Mouse (Mus musculus) 3134 (cell line): ENCODE data around the gene Irf2bp2.

Experiments
- DNase-seq: peaks from one replicate; pipeline ENCODE4 v3.0.0-alpha.2; 2011; ENCODE audit warnings: low spot score; ENCODE audit not compliant: insufficient read length; ENCODE audit errors: extremely low read depth

The Irf2bp2 gene

GRCm38 (mm10) chr8:126593889-126594480 is at the start of gene Irf2bp2:
Gene Irf2bp2, minus strand, starts transcription at chr8:126593986.
- DNase-seq: peak; percentile 94

DNA sequence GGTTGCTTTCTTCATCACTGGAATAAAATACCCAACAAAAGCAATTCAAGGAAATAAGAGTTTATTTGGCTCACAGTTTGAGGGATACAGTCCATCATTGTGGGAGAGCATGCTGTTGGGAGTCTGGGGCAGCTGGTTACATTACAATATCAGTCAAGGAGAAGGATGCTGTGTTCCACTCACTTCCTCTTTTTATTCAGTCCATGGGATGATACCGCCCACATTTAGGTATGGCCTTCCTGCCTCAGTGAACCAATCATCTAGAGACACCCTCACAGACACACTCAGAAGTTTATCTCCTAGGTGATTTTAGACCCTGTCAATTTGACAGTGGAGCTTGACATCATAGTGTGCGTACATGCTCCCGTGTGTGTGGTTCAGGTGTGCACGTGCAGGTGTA is 48.9 kb upstream of the Irf2bp2 start:
- no peak for DNase-seq

DNA sequence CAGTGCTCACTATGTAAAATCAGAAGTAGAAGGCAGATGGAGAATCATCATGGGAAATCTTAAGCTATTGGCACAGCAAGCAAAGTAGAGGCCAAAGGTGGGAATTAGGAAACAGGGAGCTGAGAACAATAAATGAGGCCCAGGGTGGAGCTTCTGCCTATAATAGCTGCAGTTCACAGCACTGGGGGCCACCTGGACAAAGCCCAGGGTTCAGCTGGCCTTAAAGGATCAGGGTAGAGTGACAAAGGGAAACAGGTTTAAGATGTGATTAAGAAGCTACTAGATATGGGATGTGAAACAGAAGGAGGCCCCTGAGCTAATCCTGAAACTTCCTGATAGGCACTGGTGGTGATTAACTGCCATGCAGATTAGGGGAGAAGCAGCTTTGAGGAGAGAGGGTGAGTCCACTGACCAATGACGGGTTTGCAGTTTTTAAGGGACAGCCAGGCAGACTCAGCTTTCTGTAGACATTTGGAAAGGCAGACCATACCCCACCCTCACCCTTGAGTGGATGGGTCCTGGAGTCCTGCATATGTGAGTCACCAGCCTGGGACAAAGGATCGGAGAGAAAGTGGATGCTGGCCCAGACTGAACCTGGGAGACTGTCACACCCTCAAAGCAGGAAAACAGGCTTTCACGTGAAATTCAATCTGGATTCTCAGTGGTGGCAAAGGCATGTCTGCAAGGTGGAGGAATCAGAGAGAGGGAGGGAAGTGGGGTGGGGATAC is 47.9 kb upstream of the Irf2bp2 start:
- no peak for DNase-seq

- DNase-seq: no peak
Measured at GRCm38 (mm10) chr8:126639161-126639560, 45.4 kb upstream of the Irf2bp2 start.

GRCm38 (mm10) chr8:126638027-126638426 is 44.2 kb upstream of the Irf2bp2 start:
- DNase-seq: no peak

DNA sequence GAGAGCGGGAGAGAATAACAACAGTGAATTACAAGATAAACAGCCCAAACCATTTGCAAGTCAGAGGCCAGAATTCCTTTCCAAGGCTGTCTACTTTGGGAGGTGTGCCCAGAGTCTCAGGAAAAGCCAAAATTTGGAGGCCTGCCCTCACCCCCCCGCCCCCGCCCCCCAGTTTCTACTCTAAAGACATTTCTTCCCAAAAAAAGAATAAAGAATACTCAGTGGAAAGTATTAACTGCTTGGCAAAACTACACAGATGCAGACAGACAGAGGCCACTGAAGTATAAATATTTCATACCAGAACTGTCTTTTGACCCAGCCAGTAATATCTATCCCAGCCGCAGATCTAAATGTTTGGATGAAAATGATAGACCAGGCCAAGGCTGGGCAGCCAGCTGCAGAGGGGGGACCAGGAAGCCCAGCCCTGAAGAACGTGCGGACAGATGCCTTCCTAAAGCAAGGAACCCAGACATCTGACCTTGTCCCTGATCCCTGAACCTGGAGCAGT is 40.8 kb upstream of the Irf2bp2 start:
- DNase-seq: no peak

- DNase-seq: no peak
Measured at GRCm38 (mm10) chr8:126628616-126629015, 34.8 kb upstream of the Irf2bp2 start.

DNA sequence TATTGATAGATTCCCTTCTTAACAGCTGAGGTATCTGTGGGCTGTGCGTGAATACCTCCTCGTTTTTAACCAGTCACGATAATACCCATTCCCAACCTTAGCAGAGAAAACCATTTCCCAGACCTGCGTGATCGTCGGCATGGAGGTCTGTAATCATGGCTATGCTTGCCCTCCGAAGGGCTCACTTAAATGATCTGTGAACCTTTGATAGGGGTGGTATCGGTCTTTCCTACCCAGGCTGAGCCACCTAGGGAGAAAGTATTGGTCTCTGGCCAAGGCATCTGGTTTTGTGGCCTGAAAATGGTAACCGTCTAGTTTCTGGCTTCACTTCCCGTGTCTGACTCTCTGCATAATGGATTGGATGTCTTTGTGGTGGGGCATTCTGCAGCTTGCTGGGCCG is 32.6 kb upstream of the Irf2bp2 start:
- DNase-seq: no peak

DNA sequence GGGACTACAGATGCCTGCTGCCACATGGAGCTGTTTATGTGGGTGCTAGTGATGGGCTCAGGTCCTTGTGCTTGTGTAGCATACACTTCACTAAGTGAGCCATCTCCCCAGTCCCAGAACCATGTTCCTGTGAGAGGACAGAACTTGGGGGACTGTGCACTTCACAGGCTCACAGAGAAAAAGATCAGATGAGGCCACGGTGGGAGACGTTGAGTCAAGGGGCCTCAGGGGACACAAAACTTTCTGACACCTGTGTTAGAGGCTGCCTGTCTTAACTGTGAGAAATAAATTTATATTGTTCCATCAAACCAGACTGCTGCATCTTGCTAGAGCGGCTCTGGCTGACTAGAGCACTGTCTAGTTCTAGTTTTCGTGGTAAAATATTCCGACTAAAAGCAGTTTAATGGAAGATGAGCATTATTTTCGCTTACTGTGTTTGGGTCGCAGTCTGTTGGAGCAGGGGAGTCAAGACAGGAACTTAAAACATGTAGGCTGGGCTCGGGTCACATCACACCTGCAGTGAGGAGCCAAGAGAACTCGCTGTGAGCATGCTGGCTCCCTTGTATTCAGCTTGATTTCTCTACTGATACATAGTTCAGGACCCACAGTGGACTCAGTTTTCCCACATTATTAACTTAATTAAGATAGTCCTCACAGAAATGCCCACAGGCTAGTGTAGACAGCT is 28.5 kb upstream of the Irf2bp2 start:
- no peak for DNase-seq

- no peak for DNase-seq
Measured at GRCm38 (mm10) chr8:126620721-126621120, 26.9 kb upstream of the Irf2bp2 start.

DNA sequence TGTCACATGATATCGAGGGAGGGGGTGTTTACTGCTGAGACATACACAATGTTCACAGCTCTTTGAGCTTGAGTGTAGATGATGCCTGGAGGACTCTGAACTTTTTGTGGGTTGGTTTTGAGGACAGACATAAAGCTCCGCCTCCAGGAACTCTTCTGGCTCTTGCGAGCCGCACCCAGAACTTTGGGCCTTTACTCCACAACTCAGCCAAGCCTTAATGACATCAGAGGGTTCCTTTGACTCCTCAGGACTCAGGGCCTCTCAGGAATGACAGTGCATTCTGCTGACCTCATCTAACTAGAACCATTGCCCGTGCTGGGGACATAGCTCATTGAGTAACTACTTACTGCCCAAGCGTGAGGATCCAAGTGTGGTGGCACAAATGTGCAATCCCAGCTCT is 25.7 kb upstream of the Irf2bp2 start:
- no peak for DNase-seq

- DNase-seq: no peak
Measured at GRCm38 (mm10) chr8:126617665-126618064, 23.9 kb upstream of the Irf2bp2 start.

DNA sequence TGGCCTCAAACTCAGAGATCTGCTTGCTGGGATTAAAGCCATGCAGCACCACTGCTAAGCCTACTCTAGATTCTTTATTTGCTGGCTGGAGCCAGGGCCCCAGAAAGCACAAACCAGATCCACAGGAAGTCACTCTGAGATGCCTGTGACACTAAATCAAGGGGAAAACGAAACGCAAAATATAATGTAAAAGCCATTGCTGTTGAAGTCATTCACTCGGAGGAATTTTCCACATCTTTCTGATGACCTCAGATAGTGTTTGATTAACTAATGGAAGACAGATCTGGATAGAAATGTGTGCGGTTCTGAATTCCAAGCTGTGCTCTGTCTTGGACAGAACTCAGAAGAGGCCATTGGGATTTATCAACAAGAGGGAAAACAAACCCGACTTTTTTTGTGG is 22.9 kb upstream of the Irf2bp2 start:
- no peak for DNase-seq

GRCm38 (mm10) chr8:126615765-126616164 is 22.0 kb upstream of the Irf2bp2 start:
- peak; percentile 87 for DNase-seq

DNA sequence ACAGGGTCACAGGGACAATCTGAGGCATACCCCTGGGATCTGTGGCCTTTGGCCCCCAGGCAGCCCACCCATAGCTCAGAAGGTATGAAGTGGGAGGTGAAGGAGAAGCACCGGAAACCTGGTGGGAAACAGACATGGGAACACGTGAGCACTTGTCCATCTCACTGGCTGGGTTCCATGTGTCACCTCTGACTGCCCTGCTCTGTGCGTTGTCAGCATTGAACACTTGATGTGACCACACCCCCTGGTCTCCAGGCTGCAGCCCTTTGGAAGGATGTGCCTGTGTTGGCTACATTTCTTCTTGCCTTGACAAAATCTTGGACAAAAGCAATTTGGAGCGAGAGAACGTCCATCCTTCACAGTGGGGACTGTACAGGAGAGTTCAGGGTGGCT is 20.9 kb upstream of the Irf2bp2 start:
- DNase-seq: no peak

GRCm38 (mm10) chr8:126614062-126614739 is 20.4 kb upstream of the Irf2bp2 start:
- DNase-seq: peak; percentile 81

GRCm38 (mm10) chr8:126613143-126613542 is 19.4 kb upstream of the Irf2bp2 start:
- DNase-seq: no peak

GRCm38 (mm10) chr8:126612739-126613138 is 19.0 kb upstream of the Irf2bp2 start:
- DNase-seq: no peak

DNA sequence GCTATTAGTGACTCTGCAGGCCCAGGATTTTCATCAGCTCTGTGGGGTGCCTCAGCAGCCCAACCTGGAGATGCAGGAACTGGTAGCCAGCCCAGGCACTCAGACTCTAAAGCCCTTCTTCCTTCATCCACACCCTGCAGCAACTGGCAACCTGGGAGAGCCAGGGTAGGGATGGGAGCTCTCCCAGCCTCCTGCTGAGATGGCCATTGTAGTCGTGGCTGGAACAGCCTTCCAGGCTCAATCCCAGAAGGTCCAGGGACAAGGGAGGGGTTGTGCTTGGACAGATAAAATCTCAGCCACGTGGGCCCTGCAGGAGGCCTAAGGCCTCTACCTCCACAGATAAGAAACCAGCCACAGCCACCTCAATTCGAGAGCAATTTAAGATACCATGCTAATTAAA is 16.9 kb upstream of the Irf2bp2 start:
- DNase-seq: no peak

DNA sequence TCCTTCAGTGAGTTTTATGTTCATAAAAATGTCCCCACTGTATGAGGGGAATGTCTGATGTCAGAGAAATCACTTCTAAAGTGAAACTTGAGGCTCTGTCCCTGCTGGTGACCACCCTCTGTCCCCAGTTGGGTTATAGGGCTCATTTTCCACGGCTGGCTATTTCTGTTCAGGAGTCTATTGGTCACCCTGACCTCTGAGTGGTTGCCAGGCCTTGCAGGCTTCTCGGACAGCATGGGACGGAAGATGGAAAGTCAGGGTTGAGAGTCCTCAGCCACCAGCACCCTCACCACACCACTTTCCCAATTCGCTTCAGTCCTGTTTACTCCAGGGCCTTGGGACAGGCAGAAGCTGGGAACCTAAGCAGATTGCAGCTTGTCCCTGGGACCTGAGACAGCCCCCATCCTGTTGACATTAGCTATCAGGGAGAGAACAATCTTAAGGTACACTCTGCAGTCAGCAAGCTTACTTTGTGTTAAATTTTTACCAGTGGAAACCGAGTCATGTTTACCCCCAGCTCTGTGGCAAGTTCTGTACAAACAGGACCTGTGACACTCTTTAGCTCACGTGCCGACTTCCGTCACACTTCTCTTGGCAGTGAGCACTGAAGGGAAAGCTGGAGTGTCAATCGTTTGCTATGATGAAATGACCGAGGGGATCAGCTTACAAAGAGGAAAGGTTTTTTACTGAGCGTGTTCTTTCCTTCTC is 15.9 kb upstream of the Irf2bp2 start:
- no peak for DNase-seq
